Mouse (Mus musculus): Measurements from ENCODE around the gene Ptpn5.

- TF ChIP-seq CTCF (IDR thresholded peaks at IDR 0.05) = peak; percentile 68
- TF ChIP-seq EP300 (IDR thresholded peaks at IDR 0.05) = no peak
Observed at GRCm38 (mm10) chr7:47146034-47146812, 12.7 kb upstream of the Ptpn5 start.
